Mouse (Mus musculus) myocyte (in vitro differentiated cells): ENCODE measurements around the gene Scmh1. TPM values are rescaled to one million over a fixed set of nuclear protein-coding genes. Genes with fewer than 3 reads are reported as not detected.

ENCODE experiments used
- H3K27me3 ChIP-seq: one replicate; pipeline ENCODE4 v1.6.1; 2011; ENCODE audit not compliant: control insufficient read depth, insufficient read depth, insufficient read length
- H3K36me3 ChIP-seq: one replicate; pipeline ENCODE4 v1.6.1; 2011; ENCODE audit not compliant: control insufficient read depth, insufficient read depth
- H3K4me2 ChIP-seq: one replicate; pipeline ENCODE4 v1.6.1; 2011; ENCODE audit warnings: low read depth, control low read depth
- H3K4me3 ChIP-seq: one replicate; pipeline ENCODE4 v1.5.1; 2011; ENCODE audit warnings: mild to moderate bottlenecking, control low read depth, moderate library complexity
- H3K79me2 ChIP-seq: one replicate; pipeline ENCODE4 v1.6.1; 2011; ENCODE audit not compliant: control insufficient read depth, insufficient read depth
- H3ac ChIP-seq: one replicate; pipeline ENCODE4 v1.6.1; 2011; ENCODE audit not compliant: control insufficient read depth, insufficient read length
- CEBPB ChIP-seq: IDR thresholded peaks from 2 replicates; pipeline ENCODE4 v1.6.1; 2011; ENCODE audit warnings: mild to moderate bottlenecking, moderate library complexity; ENCODE audit not compliant: poor library complexity, insufficient read depth, severe bottlenecking
- E2F4 ChIP-seq: IDR thresholded peaks from one replicate; pipeline ENCODE4 v1.6.1; 2011; ENCODE audit warnings: mild to moderate bottlenecking, control low read depth, moderate library complexity; ENCODE audit not compliant: insufficient read depth
- MAX ChIP-seq: IDR thresholded peaks from one replicate; pipeline ENCODE4 v1.6.1; 2011; ENCODE audit warnings: low read depth, mild to moderate bottlenecking, control low read depth
- MYOG ChIP-seq, 3 experiments: IDR thresholded peaks; one replicate each; pipeline ENCODE4 v1.6.1; 2011; ENCODE audit warnings: control low read depth in 2 of 3, low read depth in 2 of 3, mild to moderate bottlenecking in 2 of 3; ENCODE audit not compliant: insufficient read length in 2 of 3, control insufficient read depth in 1 of 3, insufficient read depth in 1 of 3
- POLR2AphosphoS2 ChIP-seq: IDR thresholded peaks from one replicate; pipeline ENCODE4 v1.6.1; 2011; ENCODE audit warnings: low read depth, control low read depth; ENCODE audit not compliant: insufficient read length
- TCF12 ChIP-seq: IDR thresholded peaks from one replicate; pipeline ENCODE4 v1.6.1; 2011; ENCODE audit warnings: mild to moderate bottlenecking, control low read depth; ENCODE audit not compliant: poor library complexity, insufficient read depth, severe bottlenecking
- TCF3 ChIP-seq: IDR thresholded peaks from one replicate; pipeline ENCODE4 v1.6.1; 2011; ENCODE audit warnings: low read depth, control low read depth; ENCODE audit not compliant: insufficient read length
- USF1 ChIP-seq: IDR thresholded peaks from one replicate; pipeline ENCODE4 v1.6.1; 2011; ENCODE audit warnings: low read depth, mild to moderate bottlenecking, control low read depth, moderate library complexity
- polyA plus RNA-seq: library from polyadenylated mRNA; unstranded; fragments of >200 nt; fragmentation: generic; extraction: Trizol; gene quantifications from one replicate; pipeline ENCODE4 v1.2.1, GENCODE M21; 2012; ENCODE audit warnings: missing spikeins

Gene Scmh1
- polyA plus RNA-seq, 1 experiment, result 27.4 TPM

DNA sequence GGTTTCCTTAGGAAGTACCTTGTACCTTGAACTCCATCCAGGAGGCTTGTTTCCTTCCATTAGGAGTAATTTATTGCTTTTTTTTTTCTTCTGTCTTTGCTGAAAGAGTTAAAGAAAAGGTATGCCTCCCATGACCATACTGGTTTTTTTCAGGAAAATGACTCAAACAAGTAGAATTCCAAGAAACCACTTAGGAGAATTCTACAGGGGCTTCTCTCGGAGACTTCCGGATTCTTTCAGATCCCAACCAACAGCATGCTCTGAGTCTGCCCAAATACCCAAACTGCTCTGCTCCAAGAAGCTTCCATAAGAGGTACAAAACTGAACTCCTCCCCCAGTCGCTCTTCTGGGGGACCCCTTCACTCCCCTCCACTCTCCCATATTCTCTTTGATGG is 166.0 kb downstream of the Scmh1 start:
- H3K4me3 ChIP-seq, result peak overlapping the region; percentile 53
- peak overlapping the region; percentile 98 for H3K4me2 ChIP-seq
- no peaks in the 10 kb centered on the region for H3K27me3 ChIP-seq
- TF ChIP-seq CEBPB (no peak), TCF12 (no peak), TCF3 (no peak), USF1 (no peak), POLR2AphosphoS2 (no peak), MYOG (IDR thresholded peaks at IDR 0.05; ENCODE audit: control insufficient read depth in 1 of 3, insufficient read depth in 1 of 3, insufficient read length in 2 of 3, low read depth in 2 of 3) (no peak), MAX (no peak)
- H3K79me2 ChIP-seq, result peaks cover 35% of the 10 kb centered on the region
- H3ac ChIP-seq, result peak overlapping the region; percentile 84
- no peaks in the 10 kb centered on the region for H3K36me3 ChIP-seq

DNA sequence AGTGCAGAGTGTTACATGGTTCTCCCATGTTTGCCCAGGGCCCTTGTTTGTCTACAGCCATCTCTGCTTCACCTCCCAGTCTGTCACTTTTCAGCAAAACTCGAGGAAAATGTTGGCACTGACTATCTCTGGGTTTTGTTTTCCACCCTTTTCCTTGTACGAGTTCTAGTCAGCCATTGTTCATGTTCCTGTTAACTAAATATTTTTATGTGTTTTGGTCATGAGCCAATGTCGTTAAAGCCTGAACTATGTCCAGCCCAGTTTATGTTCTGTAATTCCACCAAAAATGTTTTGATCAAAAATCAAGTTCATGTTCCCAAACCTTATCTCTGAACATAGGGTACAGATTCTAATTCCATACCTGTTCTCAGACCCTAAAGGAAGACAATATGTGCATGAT is 166.6 kb downstream of the Scmh1 start:
- Histone ChIP-seq H3K79me2 (peaks cover 29% of the 10 kb centered on the region), H3K4me2 (peak overlapping the region; percentile 98), H3K4me3 (no peak overlapping the region), H3K36me3 (no peaks in the 10 kb centered on the region), H3K27me3 (no peaks in the 10 kb centered on the region), H3ac (no peak overlapping the region)
- TF ChIP-seq USF1 (no peak), CEBPB (no peak), TCF12 (no peak), E2F4 (no peak)

Other genes starting within 250 kb of the Scmh1 start
- gene Edn2, start 244.1 kb upstream of the Scmh1 start, polyA plus RNA-seq, result not detected
- 24.9 TPM for gene Foxo6, start 117.9 kb upstream of the Scmh1 start, polyA plus RNA-seq
- gene Slfnl1, start 127.0 kb downstream of the Scmh1 start, polyA plus RNA-seq, result not detected
- gene Ctps, start 165.0 kb downstream of the Scmh1 start, polyA plus RNA-seq, result 38.8 TPM
- not detected for gene Gm8439, start 183.5 kb downstream of the Scmh1 start, polyA plus RNA-seq